Mouse (Mus musculus): ENCODE data around the gene Prss27. TPM values are rescaled to one million over a fixed set of nuclear protein-coding genes. Genes with fewer than 3 reads are reported as not detected.

Gene Prss27
- total and polyA plus RNA-seq, 2 experiments from 2014 or later = not detected

- H3K4me3 ChIP-seq (ENCODE audit: low read length) = no peak overlapping the region
- H3K36me3 ChIP-seq (ENCODE audit: insufficient read depth, low read length) = peaks cover 21% of the 10 kb centered on the region
- no peak; the same call in 1 of the 2 replicates for ATAC-seq
- H3K4me1 ChIP-seq (ENCODE audit: insufficient read depth, low read length) = no peaks in the 10 kb centered on the region
- no peak overlapping the region for H3K4me2 ChIP-seq (ENCODE audit: low read depth, low read length)
- no peaks in the 10 kb centered on the region for H3K27me3 ChIP-seq (ENCODE audit: insufficient read depth, low read length)
- DNase-seq (ENCODE audit: low spot score) = no peak
- H3K9me3 ChIP-seq (ENCODE audit: low read length) = no peaks in the 10 kb centered on the region
- 54% methylated on average over 5 of the region's 5 CpGs for WGBS
- no peak overlapping the region for H3K9ac ChIP-seq (replicated peaks; ENCODE audit: low read length)
- no peak overlapping the region for H3K27ac ChIP-seq
- TF ChIP-seq CTCF (IDR thresholded peaks at IDR 0.05; ENCODE audit: low read depth) = no peak
Measured at GRCm38 (mm10) chr17:24046026-24046425, 8.1 kb downstream of the Prss27 start.

DNA sequence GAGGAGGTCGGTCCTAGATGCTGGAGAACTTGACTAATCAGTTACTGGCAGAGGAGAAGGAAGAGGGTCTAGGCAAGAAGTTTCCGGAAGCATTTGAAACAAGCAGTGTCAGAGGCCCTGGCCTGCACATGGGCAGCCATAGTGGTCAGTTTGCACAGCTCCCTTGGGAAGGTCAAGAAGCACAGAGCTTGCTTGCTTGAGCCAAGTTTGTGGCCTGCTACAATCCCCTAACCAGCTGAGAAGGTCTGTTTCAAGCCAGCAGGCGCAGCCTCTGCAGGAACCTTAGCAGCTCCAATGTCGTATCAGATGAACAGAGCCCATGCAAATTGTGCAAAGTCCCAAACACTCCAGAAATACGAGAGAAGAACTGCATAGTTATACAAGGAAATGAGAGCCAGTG is 10.1 kb downstream of the Prss27 start:
- WGBS = 89% methylated on average over 5 of the region's 5 CpGs
- TF ChIP-seq CTCF (IDR thresholded peaks at IDR 0.05; ENCODE audit: low read depth) = no peak

DNA sequence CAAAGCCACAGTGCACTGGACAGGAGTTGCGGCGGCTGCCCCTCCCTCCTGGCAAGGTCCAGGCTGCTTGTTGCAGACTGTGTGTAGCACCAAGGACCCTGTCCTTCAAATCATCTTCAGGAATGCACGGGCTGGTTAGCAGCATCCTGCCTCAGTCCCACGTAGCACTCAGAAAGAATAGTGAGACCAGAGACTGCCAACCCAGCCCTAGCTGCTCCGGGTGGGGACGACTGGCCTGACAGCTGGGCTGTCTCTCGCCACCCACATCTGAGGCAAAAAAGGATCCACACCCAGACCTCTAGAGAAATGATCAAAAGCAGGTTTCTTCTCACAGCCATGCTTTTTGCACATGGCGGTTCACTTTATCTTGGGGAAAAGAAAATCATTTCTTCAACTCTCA is 11.1 kb downstream of the Prss27 start:
- Histone ChIP-seq H3K4me1 (ENCODE audit: insufficient read depth, low read length) (no peaks in the 10 kb centered on the region), H3K9me3 (ENCODE audit: low read length) (no peaks in the 10 kb centered on the region), H3K27ac (no peak overlapping the region), H3K4me3 (ENCODE audit: low read length) (no peak overlapping the region), H3K9ac (replicated peaks; ENCODE audit: low read length) (no peak overlapping the region), H3K36me3 (ENCODE audit: insufficient read depth, low read length) (peaks cover 48% of the 10 kb centered on the region), H3K4me2 (ENCODE audit: low read depth, low read length) (no peak overlapping the region), H3K27me3 (ENCODE audit: insufficient read depth, low read length) (no peaks in the 10 kb centered on the region)
- no peak for ATAC-seq
- WGBS = 96% methylated on average over 8 of the region's 8 CpGs
- no peak for DNase-seq (ENCODE audit: low spot score)
- TF ChIP-seq CTCF (IDR thresholded peaks at IDR 0.05; ENCODE audit: low read depth) = no peak

More for the DNA sequence above, 10.1 kb downstream of the Prss27 start:
- H3K9ac ChIP-seq (replicated peaks; ENCODE audit: low read length) = no peak overlapping the region
- no peak overlapping the region for H3K4me3 ChIP-seq (ENCODE audit: low read length)
- no peak for DNase-seq (ENCODE audit: low spot score)
- no peak overlapping the region for H3K27ac ChIP-seq
- no peaks in the 10 kb centered on the region for H3K4me1 ChIP-seq (ENCODE audit: insufficient read depth, low read length)
- peaks cover 38% of the 10 kb centered on the region for H3K36me3 ChIP-seq (ENCODE audit: insufficient read depth, low read length)
- no peak for ATAC-seq
- no peak overlapping the region for H3K4me2 ChIP-seq (ENCODE audit: low read depth, low read length)
- H3K27me3 ChIP-seq (ENCODE audit: insufficient read depth, low read length) = no peaks in the 10 kb centered on the region
- H3K9me3 ChIP-seq (ENCODE audit: low read length) = no peaks in the 10 kb centered on the region

GRCm38 (mm10) chr17:24056636-24057625 is 19.0 kb downstream of the Prss27 start:
- no peak for TF ChIP-seq CTCF (IDR thresholded peaks at IDR 0.05; ENCODE audit: low read depth)
- Histone ChIP-seq H3K4me2 (ENCODE audit: low read depth, low read length) (no peak overlapping the region), H3K4me3 (ENCODE audit: low read length) (no peak overlapping the region), H3K9ac (replicated peaks; ENCODE audit: low read length) (no peak overlapping the region), H3K27me3 (ENCODE audit: insufficient read depth, low read length) (no peaks in the 10 kb centered on the region), H3K36me3 (ENCODE audit: insufficient read depth, low read length) (peaks cover 76% of the 10 kb centered on the region), H3K27ac (no peak overlapping the region), H3K4me1 (ENCODE audit: insufficient read depth, low read length) (no peaks in the 10 kb centered on the region), H3K9me3 (ENCODE audit: low read length) (no peaks in the 10 kb centered on the region)
- DNase-seq (ENCODE audit: low spot score) (no peak), ATAC-seq (0 out of 2 replicates have a peak, but pooled peaks have one; percentile 31)
- 96% methylated on average over 14 of the region's 14 CpGs for WGBS

GRCm38 (mm10) chr17:24057730-24058245 is 19.8 kb downstream of the Prss27 start:
- 89% methylated on average over 5 of the region's 5 CpGs for WGBS
- Histone ChIP-seq H3K27me3 (ENCODE audit: insufficient read depth, low read length) (no peaks in the 10 kb centered on the region), H3K4me1 (ENCODE audit: insufficient read depth, low read length) (no peaks in the 10 kb centered on the region), H3K4me3 (ENCODE audit: low read length) (no peak overlapping the region), H3K4me2 (ENCODE audit: low read depth, low read length) (no peak overlapping the region), H3K9me3 (ENCODE audit: low read length) (no peaks in the 10 kb centered on the region), H3K36me3 (ENCODE audit: insufficient read depth, low read length) (peaks cover 69% of the 10 kb centered on the region), H3K27ac (no peak overlapping the region), H3K9ac (replicated peaks; ENCODE audit: low read length) (no peak overlapping the region)
- DNase-seq (ENCODE audit: low spot score) (no peak), ATAC-seq (no peak)
- no peak for TF ChIP-seq CTCF (IDR thresholded peaks at IDR 0.05; ENCODE audit: low read depth)

GRCm38 (mm10) chr17:24062459-24063155 is 24.7 kb downstream of the Prss27 start:
- peak; percentile 63 for ATAC-seq
- 63% methylated on average over 4 of the region's 4 CpGs for WGBS
- peak overlapping the region; percentile 67 for H3K27ac ChIP-seq
- peaks cover 3% of the 10 kb centered on the region; the same call in 1 of the 2 replicates for H3K4me1 ChIP-seq (ENCODE audit: insufficient read depth, low read length)
- no peak overlapping the region for H3K4me2 ChIP-seq (ENCODE audit: low read depth, low read length)
- H3K9ac ChIP-seq (replicated peaks; ENCODE audit: low read length) = no peak overlapping the region
- H3K27me3 ChIP-seq (ENCODE audit: insufficient read depth, low read length) = no peaks in the 10 kb centered on the region
- TF ChIP-seq CTCF (IDR thresholded peaks at IDR 0.05; ENCODE audit: low read depth) = no peak
- H3K4me3 ChIP-seq (ENCODE audit: low read length) = no peak overlapping the region
- H3K9me3 ChIP-seq (ENCODE audit: low read length) = no peaks in the 10 kb centered on the region
- peaks cover 29% of the 10 kb centered on the region for H3K36me3 ChIP-seq (ENCODE audit: insufficient read depth, low read length)
- DNase-seq (ENCODE audit: low spot score) = peak; percentile 34
